Mouse (Mus musculus): ENCODE results near the gene Ankdd1b. TPM values are rescaled to one million over a fixed set of nuclear protein-coding genes. Genes with fewer than 3 reads are reported as not detected.

Ankdd1b gene
- total RNA-seq (2014; rRNA removed; ENCODE audit: low replicate concordance) (0.88 and 5.4 TPM in 2 replicates), polyA plus RNA-seq (2015; fragmentation: Nextera tagmentation; extraction: Ambion mirVana) (0.81 and 1.2 TPM in 2 replicates)

- TF ChIP-seq EP300 (IDR thresholded peaks at IDR 0.05; ENCODE audit: low read depth) (no peak), CTCF (IDR thresholded peaks at IDR 0.05; ENCODE audit: low read depth) (no peak)
- no peaks in the 10 kb centered on the region for H3K9me3 ChIP-seq (replicated peaks; ENCODE audit: control insufficient read depth, low read length)
- DNase-seq (ENCODE audit: low spot score) = no peak
- no peaks in the 10 kb centered on the region for H3K4me1 ChIP-seq (ENCODE audit: control insufficient read depth, insufficient read depth)
- no peaks in the 10 kb centered on the region for H3K27me3 ChIP-seq (ENCODE audit: control insufficient read depth, insufficient read depth, low read length)
- WGBS = 85% methylated on average over 14 of the region's 14 CpGs
- no peak for ATAC-seq (ENCODE audit: insufficient read depth, low read depth)
- H3K27ac ChIP-seq (ENCODE audit: low read depth) = no peak within 1 kb of the TSS
- no peak within 1 kb of the TSS for H3K4me3 ChIP-seq (ENCODE audit: low read depth, low read length)
- no peak within 1 kb of the TSS for H3K9ac ChIP-seq (replicated peaks; ENCODE audit: low read depth, low read length)
- no peaks in the 10 kb centered on the region for H3K36me3 ChIP-seq (replicated peaks; ENCODE audit: control insufficient read depth, insufficient read depth, low read length)
- no peak within 1 kb of the TSS for H3K4me2 ChIP-seq (ENCODE audit: low read depth, low read length)
Measured at GRCm38 (mm10) chr13:96470957-96471356, at the start of gene Ankdd1b. Gene Ankdd1b (minus strand): TSS chr13:96471198.

GRCm38 (mm10) chr13:96517335-96517734 lies 46.3 kb upstream of the Ankdd1b start:
- ATAC-seq (ENCODE audit: insufficient read depth, low read depth) (no peak), DNase-seq (ENCODE audit: low spot score) (no peak)
- Histone ChIP-seq H3K9ac (replicated peaks; ENCODE audit: low read depth, low read length) (no peak overlapping the region), H3K4me3 (ENCODE audit: low read depth, low read length) (no peak overlapping the region), H3K27me3 (ENCODE audit: control insufficient read depth, insufficient read depth, low read length) (no peaks in the 10 kb centered on the region), H3K4me2 (ENCODE audit: low read depth, low read length) (no peak overlapping the region), H3K27ac (ENCODE audit: low read depth) (no peak overlapping the region), H3K4me1 (ENCODE audit: control insufficient read depth, insufficient read depth) (no peaks in the 10 kb centered on the region), H3K9me3 (replicated peaks; ENCODE audit: control insufficient read depth, low read length) (no peaks in the 10 kb centered on the region), H3K36me3 (replicated peaks; ENCODE audit: control insufficient read depth, insufficient read depth, low read length) (no peaks in the 10 kb centered on the region)
- TF ChIP-seq CTCF (IDR thresholded peaks at IDR 0.05; ENCODE audit: low read depth) (no peak), EP300 (IDR thresholded peaks at IDR 0.05; ENCODE audit: low read depth) (no peak)
- WGBS = 88% methylated on average over 2 of the region's 2 CpGs

DNA sequence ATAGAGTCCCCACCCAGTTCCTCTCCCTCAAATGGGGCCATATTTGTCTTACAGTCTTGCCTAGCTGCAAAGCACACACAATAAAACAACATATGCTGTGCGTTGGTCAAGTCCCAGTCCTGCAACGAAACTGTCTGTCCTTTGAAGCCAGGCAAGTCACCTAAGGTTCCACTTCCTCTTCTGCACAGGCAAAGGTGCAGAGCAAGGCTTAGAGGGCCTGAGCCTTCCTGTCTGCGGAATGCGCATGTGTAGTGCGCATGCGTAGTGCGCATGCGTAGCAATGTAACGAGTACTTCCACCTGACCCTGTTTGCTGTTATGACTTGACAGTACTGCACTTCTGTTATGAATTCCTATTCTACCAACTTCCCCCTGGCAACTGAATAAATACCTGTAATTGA lies 45.3 kb upstream of the Ankdd1b start:
- Histone ChIP-seq H3K4me1 (ENCODE audit: control insufficient read depth, insufficient read depth) (peaks cover 9% of the 10 kb centered on the region; the same call in 1 of the 2 replicates), H3K9me3 (replicated peaks; ENCODE audit: control insufficient read depth, low read length) (no peaks in the 10 kb centered on the region), H3K9ac (replicated peaks; ENCODE audit: low read depth, low read length) (no peak overlapping the region), H3K36me3 (replicated peaks; ENCODE audit: control insufficient read depth, insufficient read depth, low read length) (no peaks in the 10 kb centered on the region), H3K27me3 (ENCODE audit: control insufficient read depth, insufficient read depth, low read length) (no peaks in the 10 kb centered on the region), H3K4me2 (ENCODE audit: low read depth, low read length) (no peak overlapping the region), H3K27ac (ENCODE audit: low read depth) (no peak overlapping the region), H3K4me3 (ENCODE audit: low read depth, low read length) (no peak overlapping the region)
- no peak for TF ChIP-seq EP300 (IDR thresholded peaks at IDR 0.05; ENCODE audit: low read depth)
- no peak for TF ChIP-seq CTCF (IDR thresholded peaks at IDR 0.05; ENCODE audit: low read depth)
- ATAC-seq (ENCODE audit: insufficient read depth, low read depth) (no peak), DNase-seq (ENCODE audit: low spot score) (no peak)
- WGBS = 96% methylated on average over 9 of the region's 9 CpGs

DNA sequence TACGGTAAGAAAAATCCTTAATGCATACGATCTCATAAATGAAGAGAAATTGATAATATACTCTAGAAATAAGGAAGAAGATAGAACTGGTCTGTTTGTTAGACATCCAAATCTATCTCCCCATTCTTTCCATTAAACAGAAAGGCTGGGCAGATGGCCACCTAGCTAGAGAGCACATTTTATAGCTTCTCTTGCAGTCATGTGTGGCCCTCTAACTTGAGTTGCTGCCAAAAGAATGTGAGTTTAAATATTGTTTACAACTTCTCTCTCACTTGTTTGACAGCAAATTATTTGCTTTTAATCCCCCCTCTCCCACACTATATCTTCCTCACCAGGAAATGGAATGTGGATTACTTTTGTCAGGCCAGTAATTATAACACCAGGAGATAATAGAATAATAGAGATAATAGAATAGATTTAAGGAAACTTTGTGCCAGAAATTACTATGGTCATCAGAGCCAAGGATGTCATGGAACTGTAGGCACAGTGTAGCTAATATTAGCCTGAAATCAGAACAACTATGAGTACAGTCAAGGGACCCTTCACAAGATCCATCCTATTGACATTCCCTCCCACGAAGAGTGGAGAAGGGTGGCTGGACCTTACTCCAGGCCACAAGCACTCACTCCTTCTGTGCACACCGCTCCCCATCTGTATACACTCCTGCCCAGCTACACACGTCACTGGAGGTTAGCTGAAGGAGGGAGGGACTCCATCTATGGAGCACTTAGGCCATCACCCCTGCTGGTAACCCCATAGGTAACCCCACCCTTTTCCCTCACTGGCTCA lies 43.4 kb upstream of the Ankdd1b start:
- ATAC-seq (ENCODE audit: insufficient read depth, low read depth) = no peak
- Histone ChIP-seq H3K4me3 (ENCODE audit: low read depth, low read length) (no peak overlapping the region), H3K27ac (ENCODE audit: low read depth) (peak overlapping the region; percentile 9; the same call in 1 of the 2 replicates), H3K4me1 (ENCODE audit: control insufficient read depth, insufficient read depth) (peaks cover 11% of the 10 kb centered on the region; the same call in 1 of the 2 replicates), H3K9ac (replicated peaks; ENCODE audit: low read depth, low read length) (no peak overlapping the region), H3K36me3 (replicated peaks; ENCODE audit: control insufficient read depth, insufficient read depth, low read length) (no peaks in the 10 kb centered on the region), H3K4me2 (ENCODE audit: low read depth, low read length) (no peak overlapping the region), H3K27me3 (ENCODE audit: control insufficient read depth, insufficient read depth, low read length) (no peaks in the 10 kb centered on the region), H3K9me3 (replicated peaks; ENCODE audit: control insufficient read depth, low read length) (no peaks in the 10 kb centered on the region)
- TF ChIP-seq CTCF (IDR thresholded peaks at IDR 0.05; ENCODE audit: low read depth) = no peak
- 69% methylated on average over 5 of the region's 5 CpGs for WGBS
- no peak for DNase-seq (ENCODE audit: low spot score)

GRCm38 (mm10) chr13:96511893-96512292 lies 40.9 kb upstream of the Ankdd1b start:
- ATAC-seq (ENCODE audit: insufficient read depth, low read depth) = no peak
- peak overlapping the region; percentile 75 for H3K27ac ChIP-seq (ENCODE audit: low read depth)

More at GRCm38 (mm10) chr13:96511893-96512292, 40.9 kb upstream of the Ankdd1b start:
- 43% methylated on average over 5 of the region's 5 CpGs for WGBS
- Histone ChIP-seq H3K4me2 (ENCODE audit: low read depth, low read length) (no peak overlapping the region), H3K4me3 (ENCODE audit: low read depth, low read length) (no peak overlapping the region), H3K36me3 (replicated peaks; ENCODE audit: control insufficient read depth, insufficient read depth, low read length) (no peaks in the 10 kb centered on the region), H3K9ac (replicated peaks; ENCODE audit: low read depth, low read length) (no peak overlapping the region), H3K4me1 (ENCODE audit: control insufficient read depth, insufficient read depth) (peaks cover 11% of the 10 kb centered on the region; the same call in 1 of the 2 replicates), H3K27me3 (ENCODE audit: control insufficient read depth, insufficient read depth, low read length) (no peaks in the 10 kb centered on the region), H3K9me3 (replicated peaks; ENCODE audit: control insufficient read depth, low read length) (no peaks in the 10 kb centered on the region)
- TF ChIP-seq CTCF (IDR thresholded peaks at IDR 0.05; ENCODE audit: low read depth) (no peak), EP300 (IDR thresholded peaks at IDR 0.05; ENCODE audit: low read depth) (peak; percentile 81; the same call in 1 of the 2 replicates)
- peak; percentile 41 for DNase-seq (ENCODE audit: low spot score)
